Mouse (Mus musculus) erythroblast, embryonic 14.5 days (primary cell): Measurements from ENCODE around the gene Robo1.

ENCODE experiments used
- GATA1 ChIP-seq: IDR thresholded peaks from 2 replicates; pipeline ENCODE4 v1.6.1; 2012; ENCODE audit warnings: low read length, inconsistent platforms, mixed read lengths
- TAL1 ChIP-seq: IDR thresholded peaks from 3 replicates; pipeline ENCODE4 v1.6.1; 2012; ENCODE audit warnings: low read length, inconsistent platforms, mixed read lengths

DNA sequence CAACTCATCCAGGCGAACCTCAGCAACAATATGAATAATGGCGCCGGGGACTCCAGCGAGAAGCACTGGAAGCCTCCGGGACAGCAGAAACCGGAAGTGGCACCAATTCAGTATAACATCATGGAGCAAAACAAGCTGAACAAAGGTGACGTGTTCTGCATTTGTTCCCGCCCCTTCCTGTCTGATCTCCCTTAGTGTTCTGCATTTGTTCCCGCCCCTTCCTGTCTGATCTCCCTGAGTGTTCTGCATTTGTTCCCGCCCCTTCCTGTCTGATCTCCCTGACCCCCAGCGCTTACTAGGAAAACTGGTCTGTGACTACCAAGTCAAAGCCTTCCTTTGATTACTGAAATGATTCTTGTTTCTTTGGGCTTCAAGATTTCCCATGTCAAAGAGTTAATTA lies 696.5 kb downstream of the Robo1 start:
- TF ChIP-seq GATA1 = no peak
- TF ChIP-seq TAL1 = no peak
